Mouse (Mus musculus) c-Kit-negative CD71-positive TER-119-positive erythroid progenitor cells, embryonic 14.5 days (primary cell): ENCODE data around the gene Lgals3.

Experiments used
- DNase-seq: peaks from one replicate; pipeline ENCODE4 v3.0.0-alpha.2; 2013; ENCODE audit warnings: low read depth, low spot score

The Lgals3 gene

DNA sequence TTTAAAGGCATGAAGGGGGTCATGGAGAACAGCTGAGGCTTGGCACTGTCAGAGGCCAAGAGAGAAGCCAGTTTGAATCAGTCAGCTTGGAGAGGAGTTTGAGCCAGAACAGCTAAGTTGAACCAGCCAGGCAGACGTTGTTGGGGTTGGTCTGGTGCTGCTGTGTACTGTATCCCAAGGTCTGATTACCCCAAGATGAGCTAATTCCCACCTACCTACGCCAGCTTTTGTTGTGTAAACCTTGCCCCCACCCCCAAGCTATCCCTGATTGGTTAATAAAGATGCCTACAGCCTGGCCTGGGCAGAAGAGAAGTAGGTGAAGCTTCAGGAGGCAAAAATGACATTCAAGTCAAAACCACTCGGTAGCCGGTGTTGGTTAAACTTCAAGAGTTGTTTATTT is 54.9 kb downstream of the Lgals3 start:
- no peak for DNase-seq

DNA sequence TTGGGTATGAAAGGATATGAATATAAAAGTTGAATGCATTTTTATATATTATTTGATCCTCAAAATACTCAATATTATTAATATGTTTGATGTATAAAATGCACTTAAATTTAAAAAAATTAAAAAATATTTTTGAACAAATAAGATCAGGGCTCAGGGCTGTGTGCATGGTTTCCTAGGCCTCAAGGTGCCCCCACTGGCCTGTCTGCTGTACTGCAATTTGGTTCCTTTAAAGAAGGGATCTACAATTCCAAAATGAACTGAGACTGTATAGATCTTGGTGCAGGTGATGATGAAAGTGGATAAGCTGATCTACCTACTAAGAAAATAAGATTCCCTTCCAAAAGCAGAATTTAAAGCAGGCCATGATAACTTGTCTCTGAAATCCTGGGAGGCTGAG is 65.4 kb downstream of the Lgals3 start:
- no peak for DNase-seq
